Mouse (Mus musculus) kidney, postnatal 0 days (tissue): ENCODE results near the gene Ndufs2. TPM values are rescaled to one million over a fixed set of nuclear protein-coding genes. Genes with fewer than 3 reads are reported as not detected.
A peak's percentile ranks its signal among the peaks of the same experiment; 100 is the strongest.

Experiments used
- ATAC-seq: fragments of 200-750 bp; cut with Nextera tagmentation; replicated peaks from 2 replicates; pipeline ENCODE4 v1.8.0; 2017; ENCODE audit warnings: low read depth, moderate number of reproducible peaks, moderate TSS enrichment, moderate library complexity; ENCODE audit not compliant: low FRiP score
- DNase-seq: peaks from one replicate; pipeline ENCODE4 v3.0.0-alpha.2; 2016; ENCODE audit warnings: low spot score
- H3K27ac ChIP-seq: fragments of 300-500 bp; sonication (generic); 2 replicates; pipeline ENCODE4 v1.5.1; 2014; ENCODE audit warnings: mild to moderate bottlenecking
- H3K27me3 ChIP-seq: fragments of 300-500 bp; sonication (generic); 2 replicates; pipeline ENCODE4 v1.6.1; 2014; ENCODE audit warnings: low read length, mixed read lengths; ENCODE audit not compliant: insufficient read depth
- H3K36me3 ChIP-seq: fragments of 300-500 bp; sonication (generic); 2 replicates; pipeline ENCODE4 v1.6.1; 2014; ENCODE audit warnings: low read length, mixed read lengths; ENCODE audit not compliant: insufficient read depth
- H3K4me1 ChIP-seq: fragments of 300-500 bp; sonication (generic); replicated peaks from 2 replicates; pipeline ENCODE4 v1.6.1; 2014; ENCODE audit warnings: antibody characterized with exemption, low read length, mixed read lengths; ENCODE audit not compliant: insufficient read depth
- H3K4me2 ChIP-seq: fragments of 300-500 bp; sonication (generic); 2 replicates; pipeline ENCODE4 v1.6.1; 2014; ENCODE audit warnings: mild to moderate bottlenecking, low read length, moderate library complexity, mixed read lengths
- H3K4me3 ChIP-seq: fragments of 300-500 bp; sonication (generic); replicated peaks from 2 replicates; pipeline ENCODE4 v1.5.1; 2014; ENCODE audit warnings: low read depth, low read length
- H3K9ac ChIP-seq: fragments of 300-500 bp; sonication (generic); 2 replicates; pipeline ENCODE4 v1.6.1; 2014; ENCODE audit warnings: low read depth, low read length
- H3K9me3 ChIP-seq: fragments of 300-500 bp; sonication (generic); replicated peaks from 2 replicates; pipeline ENCODE4 v1.6.1; 2016; ENCODE audit warnings: low read length, inconsistent platforms, mixed read lengths
- CTCF ChIP-seq: IDR thresholded peaks from 2 replicates; pipeline ENCODE4 v1.5.1; 2016; ENCODE audit warnings: antibody characterized with exemption, low read depth, mild to moderate bottlenecking, moderate library complexity
- WGBS: fragments of 180-500 bp; shearing (Covaris S2); extraction: QIAGEN DNeasy Blood & Tissue Kit; methylation state at CpG from one replicate; pipeline ENCODE4 v1.1.7; 2014; 5-methylcytosine and 5-hydroxymethylcytosine counted together
- polyA plus RNA-seq: library from polyadenylated mRNA; unstranded; fragments of >200 nt; fragmentation: Nextera tagmentation; extraction: Ambion mirVana; gene quantifications from 2 replicates; pipeline ENCODE4 v1.2.1, GENCODE M21; 2015

The Ndufs2 gene
- polyA plus RNA-seq, 1 experiment from 2014 or later: 375 TPM

DNA sequence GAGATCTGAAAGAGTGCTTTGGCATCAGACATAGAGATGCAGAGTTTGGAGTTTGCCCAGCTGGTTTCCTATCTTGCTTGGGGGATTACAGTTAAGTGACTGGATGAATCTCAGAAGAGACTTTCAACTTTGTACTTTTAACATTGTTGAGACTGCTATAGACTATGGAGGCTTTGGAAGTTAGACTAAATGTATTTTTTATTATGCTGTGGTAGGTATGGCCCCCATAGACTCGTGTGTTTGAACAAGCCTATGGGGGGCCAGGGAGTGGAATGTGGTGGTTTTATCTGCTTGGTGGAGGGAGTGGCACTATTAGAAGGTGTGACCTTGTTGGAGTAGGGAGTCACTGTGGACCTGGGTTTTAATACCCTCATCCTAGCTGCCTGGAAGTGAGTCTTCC lies 51.7 kb downstream of the Ndufs2 start:
- Histone ChIP-seq H3K4me1 (peaks cover 12% of the 10 kb centered on the region; the same call in 1 of the 2 replicates), H3K27ac (no peak overlapping the region), H3K36me3 (no peaks in the 10 kb centered on the region), H3K9ac (no peak overlapping the region), H3K27me3 (peaks cover 9% of the 10 kb centered on the region), H3K4me2 (no peak overlapping the region), H3K9me3 (no peaks in the 10 kb centered on the region), H3K4me3 (no peak overlapping the region)
- 48% methylated on average over 1 of the region's 1 CpGs for WGBS
- ATAC-seq (no peak), DNase-seq (no peak)
- TF ChIP-seq CTCF: no peak

DNA sequence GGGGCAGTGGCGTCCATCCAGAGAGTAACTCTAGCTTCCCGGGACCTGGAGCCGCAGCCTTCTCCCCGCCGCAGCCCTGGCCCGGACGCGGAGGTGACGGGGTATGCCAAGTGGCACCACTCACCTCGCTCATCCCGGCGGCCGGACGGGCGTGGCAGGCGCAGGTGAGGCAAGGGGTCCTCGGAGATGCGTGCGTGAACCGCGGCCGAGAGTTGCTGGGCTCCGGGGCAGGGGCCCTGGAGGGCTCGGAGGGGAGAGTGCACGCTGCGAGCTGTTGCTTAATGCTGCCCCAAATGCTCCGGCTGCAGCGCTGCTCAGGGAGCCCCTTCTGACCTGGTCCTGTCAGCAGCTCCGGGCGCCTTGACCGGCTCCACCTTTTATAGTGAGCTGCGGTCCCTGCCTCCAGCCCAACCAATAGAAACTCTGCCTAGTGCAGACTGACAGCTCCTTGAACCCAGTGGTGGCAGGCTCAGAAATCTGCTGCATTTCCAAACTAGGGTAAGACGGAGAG lies 55.2 kb downstream of the Ndufs2 start, which contains the start of gene Pcp4l1:
Pcp4l1 (minus strand) TSS at position 382 of the 511 bp plus-strand sequence.
- TF ChIP-seq CTCF: no peak
- Histone ChIP-seq H3K4me3 (peak within 1 kb of the TSS; percentile 43), H3K27me3 (peaks cover 22% of the 10 kb centered on the region), H3K36me3 (no peaks in the 10 kb centered on the region), H3K27ac (no peak within 1 kb of the TSS), H3K9ac (peak within 1 kb of the TSS; percentile 45; the same call in 1 of the 2 replicates), H3K4me2 (peak within 1 kb of the TSS; percentile 85), H3K4me1 (peaks cover 23% of the 10 kb centered on the region), H3K9me3 (no peaks in the 10 kb centered on the region)
- peak; percentile 77; the same call in 1 of the 2 replicates for ATAC-seq
- peak; percentile 67 for DNase-seq
- under 1% methylated on average over 33 of the region's 33 CpGs for WGBS

DNA sequence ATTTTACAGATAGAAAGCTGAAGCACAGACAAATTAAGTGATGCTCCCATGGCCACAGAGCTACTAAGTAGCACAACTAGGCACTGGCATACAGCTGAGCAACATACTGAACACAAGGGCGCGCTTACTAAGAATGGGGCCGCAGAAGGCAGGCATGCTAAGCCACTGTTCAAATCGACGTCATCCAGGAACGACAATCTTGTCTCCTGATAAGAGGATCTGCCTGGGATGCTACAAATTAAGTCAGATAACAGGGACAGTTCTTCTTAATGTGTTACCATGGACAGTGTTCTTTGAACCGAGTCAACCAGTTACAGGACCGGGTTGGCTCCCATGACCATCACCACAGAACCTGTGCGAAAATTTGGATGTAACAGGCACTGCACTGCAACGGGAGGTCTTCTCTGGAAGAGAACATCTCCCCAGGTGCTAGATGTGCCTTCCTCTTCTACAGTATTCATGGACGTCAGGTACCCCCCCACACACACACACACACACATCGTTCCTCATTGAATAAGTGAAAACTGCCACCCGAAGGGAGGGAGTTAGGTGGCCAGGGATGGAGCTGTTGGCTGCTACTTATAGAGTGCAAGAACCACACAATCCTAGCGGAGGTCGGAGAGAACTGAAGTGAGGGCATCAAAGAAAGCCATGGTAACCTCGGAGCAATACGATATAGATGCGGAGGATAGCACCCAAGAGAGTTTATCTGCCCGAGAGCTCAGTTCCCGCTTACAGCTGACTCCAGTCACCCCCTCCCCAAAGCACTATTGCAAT lies 56.0 kb downstream of the Ndufs2 start:
- Histone ChIP-seq H3K4me2 (peak overlapping the region; percentile 85), H3K27me3 (peaks cover 22% of the 10 kb centered on the region), H3K9me3 (no peaks in the 10 kb centered on the region), H3K27ac (no peak overlapping the region), H3K4me1 (peaks cover 23% of the 10 kb centered on the region), H3K4me3 (peak overlapping the region; percentile 43), H3K9ac (peak overlapping the region; percentile 45; the same call in 1 of the 2 replicates), H3K36me3 (no peaks in the 10 kb centered on the region)
- 15% methylated on average over 20 of the region's 20 CpGs for WGBS
- DNase-seq: peak; percentile 16
- no peak for ATAC-seq
- TF ChIP-seq CTCF: no peak

DNA sequence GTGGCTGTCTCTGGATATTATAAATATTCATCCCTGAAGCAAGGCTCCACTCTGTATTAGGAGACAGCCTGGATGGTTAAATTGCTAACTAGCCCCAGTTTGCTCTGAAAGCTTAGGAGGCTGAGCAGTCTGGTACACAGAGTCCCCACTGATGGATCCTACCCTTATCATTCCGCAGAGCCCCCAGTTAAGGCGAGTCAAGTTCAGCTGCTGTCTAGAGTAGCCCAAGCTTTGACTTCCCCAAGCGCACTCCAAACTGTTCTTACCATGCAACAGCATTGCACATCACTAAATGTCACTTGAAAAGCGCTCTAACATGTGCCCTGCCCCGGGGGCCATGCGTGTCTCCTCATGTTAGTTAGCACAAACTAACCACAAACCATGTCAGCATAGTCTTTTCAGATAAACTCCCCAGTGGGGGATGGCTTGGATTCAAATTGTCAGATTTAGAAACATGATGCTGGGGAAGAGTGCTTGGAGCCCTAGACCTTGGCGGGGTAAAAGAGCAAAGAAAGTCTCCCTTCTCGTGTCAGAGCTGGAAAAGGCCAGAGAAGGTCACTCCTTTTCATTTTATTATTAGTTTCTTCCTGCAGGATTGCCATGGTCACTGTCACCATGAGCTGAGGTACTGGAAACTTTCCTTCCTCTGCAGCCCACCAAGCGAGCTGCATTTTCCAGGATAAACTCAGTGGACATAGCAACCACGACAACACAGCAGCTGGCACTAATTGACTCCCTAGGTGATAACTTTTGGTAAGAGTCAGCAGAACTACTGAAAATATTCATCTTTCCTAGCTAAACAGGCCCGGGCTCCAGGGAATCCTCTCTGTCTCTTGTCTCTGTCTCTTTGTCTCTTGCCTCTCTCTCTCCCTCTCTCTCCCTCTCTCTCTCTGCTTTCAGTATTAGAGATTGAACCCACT lies 57.0 kb downstream of the Ndufs2 start:
- H3K4me2 ChIP-seq: peak overlapping the region; percentile 54; the same call in 1 of the 2 replicates
- no peak overlapping the region for H3K27ac ChIP-seq
- no peak for TF ChIP-seq CTCF
- H3K4me3 ChIP-seq: peak overlapping the region; percentile 24; the same call in 1 of the 2 replicates
- no peak for ATAC-seq
- no peaks in the 10 kb centered on the region for H3K36me3 ChIP-seq
- H3K4me1 ChIP-seq: peaks cover 27% of the 10 kb centered on the region
- DNase-seq: no peak
- WGBS: 35% methylated on average over 11 of the region's 11 CpGs
- H3K27me3 ChIP-seq: peaks cover 22% of the 10 kb centered on the region
- H3K9me3 ChIP-seq: no peaks in the 10 kb centered on the region
- no peak overlapping the region for H3K9ac ChIP-seq

DNA sequence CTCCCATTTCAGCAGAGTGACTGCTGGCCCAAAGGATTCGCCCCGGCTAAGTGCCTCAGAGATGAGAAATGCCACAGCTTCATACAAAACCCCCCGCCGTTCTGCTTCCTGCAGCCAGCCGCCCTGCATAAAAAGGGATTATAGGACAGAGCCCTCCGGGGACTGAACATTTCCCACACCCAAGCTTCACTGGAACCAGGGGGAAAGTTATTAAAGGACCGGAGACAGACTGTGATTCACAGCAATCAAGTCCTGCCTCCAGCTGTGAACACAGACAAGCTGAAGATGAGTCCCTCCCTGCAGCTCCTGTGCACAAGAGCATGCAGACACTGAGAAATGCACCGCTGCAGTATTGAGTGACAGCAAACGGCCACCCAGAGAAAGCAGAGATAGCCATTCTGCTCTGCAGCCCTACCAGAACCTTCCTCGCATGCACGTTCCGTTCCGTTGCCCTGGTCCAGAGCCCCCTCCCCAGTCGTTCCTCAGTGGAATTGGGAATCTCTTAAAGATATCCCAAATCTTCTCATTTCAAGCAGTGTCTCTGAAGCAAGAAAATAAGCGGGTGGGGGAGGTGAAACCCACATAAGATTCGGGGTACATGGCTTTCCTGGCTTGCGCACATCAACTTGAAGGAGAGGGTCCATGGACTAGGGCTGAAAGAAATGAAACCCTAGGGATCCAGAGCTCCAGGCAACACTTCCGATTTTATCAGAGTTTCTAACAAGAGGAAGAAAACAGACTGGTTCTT lies 57.9 kb downstream of the Ndufs2 start:
- Histone ChIP-seq H3K4me3 (peak overlapping the region; percentile 24), H3K4me1 (peaks cover 28% of the 10 kb centered on the region), H3K27ac (no peak overlapping the region; the same call in 1 of the 2 replicates), H3K9ac (no peak overlapping the region), H3K4me2 (peak overlapping the region; percentile 54), H3K9me3 (no peaks in the 10 kb centered on the region), H3K27me3 (peaks cover 22% of the 10 kb centered on the region), H3K36me3 (no peaks in the 10 kb centered on the region)
- 4% methylated on average over 18 of the region's 18 CpGs for WGBS
- no peak for TF ChIP-seq CTCF
- DNase-seq (peak; percentile 52), ATAC-seq (no peak)
